Mouse (Mus musculus): ENCODE results near the gene Rasip1. TPM values are rescaled to one million over a fixed set of nuclear protein-coding genes. Genes with fewer than 3 reads are reported as not detected.
A peak's percentile ranks its signal among the peaks of the same experiment; 100 is the strongest.

Gene Rasip1
- total RNA-seq, 2 experiments from 2014 or later: 31.1 to 31.2 TPM

DNA sequence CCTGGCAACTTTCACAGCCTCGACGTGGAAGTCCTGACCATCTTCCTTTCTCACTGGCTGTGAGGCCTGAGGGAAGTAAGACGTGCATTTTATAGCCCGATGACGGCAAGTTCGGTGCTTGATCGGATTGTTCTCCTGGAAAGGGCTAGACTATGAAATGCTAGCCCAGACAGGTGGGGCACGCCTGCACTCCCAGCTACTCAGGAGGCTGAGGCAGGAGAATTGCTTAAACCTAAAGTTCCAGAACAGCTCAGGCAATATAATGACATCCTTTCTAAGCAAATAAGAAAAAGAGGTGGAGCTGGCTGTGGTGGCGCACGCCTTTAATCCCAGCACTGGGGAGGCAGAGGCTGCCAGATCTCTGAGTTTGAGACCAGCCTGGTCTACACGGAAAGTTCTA is 3.8 kb upstream of the Rasip1 start:
- DNase-seq (ENCODE audit: low spot score in 2 of 2): no peak

DNA sequence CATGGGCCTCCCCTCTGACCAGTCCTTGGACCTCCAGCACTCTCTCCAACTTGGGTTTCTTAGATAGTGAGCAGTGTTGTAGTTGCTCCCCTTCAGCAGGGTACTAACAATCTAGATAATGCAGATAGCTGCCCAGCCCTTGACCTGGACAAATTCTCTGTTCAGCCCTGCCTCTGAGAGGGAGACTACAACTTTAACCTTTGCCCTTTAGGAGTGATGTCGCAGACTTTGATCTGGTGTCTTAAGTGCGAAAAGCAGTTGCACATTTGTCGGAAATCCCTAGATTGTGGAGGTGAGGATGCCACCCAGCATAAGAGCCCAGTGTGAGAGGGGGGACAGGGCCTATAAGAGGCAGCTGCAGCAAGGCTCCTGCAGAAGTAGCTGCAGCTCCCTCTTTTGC is 2.6 kb upstream of the Rasip1 start:
- no peak for DNase-seq (ENCODE audit: low spot score in 2 of 2)

DNA sequence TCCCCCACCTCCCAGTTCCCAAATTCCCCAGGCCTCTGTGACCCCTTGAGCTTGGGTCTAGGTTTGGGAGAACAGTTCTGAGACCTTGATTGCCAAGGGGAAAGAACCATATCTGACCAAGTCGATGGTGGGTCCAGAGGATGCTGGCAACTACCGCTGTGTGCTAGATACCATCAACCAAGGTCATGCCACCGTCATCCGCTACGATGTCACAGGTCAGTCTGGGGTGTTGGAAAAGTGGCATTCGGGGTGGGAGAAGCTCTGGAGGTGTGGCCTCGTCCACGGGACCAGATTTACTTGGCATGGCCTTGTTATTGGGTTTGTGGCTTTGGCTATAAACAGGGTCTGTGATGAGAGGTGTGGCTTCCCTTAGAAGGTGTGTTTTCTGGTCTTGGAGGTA is 1.8 kb upstream of the Rasip1 start:
- DNase-seq (ENCODE audit: low spot score in 2 of 2): no peak

DNA sequence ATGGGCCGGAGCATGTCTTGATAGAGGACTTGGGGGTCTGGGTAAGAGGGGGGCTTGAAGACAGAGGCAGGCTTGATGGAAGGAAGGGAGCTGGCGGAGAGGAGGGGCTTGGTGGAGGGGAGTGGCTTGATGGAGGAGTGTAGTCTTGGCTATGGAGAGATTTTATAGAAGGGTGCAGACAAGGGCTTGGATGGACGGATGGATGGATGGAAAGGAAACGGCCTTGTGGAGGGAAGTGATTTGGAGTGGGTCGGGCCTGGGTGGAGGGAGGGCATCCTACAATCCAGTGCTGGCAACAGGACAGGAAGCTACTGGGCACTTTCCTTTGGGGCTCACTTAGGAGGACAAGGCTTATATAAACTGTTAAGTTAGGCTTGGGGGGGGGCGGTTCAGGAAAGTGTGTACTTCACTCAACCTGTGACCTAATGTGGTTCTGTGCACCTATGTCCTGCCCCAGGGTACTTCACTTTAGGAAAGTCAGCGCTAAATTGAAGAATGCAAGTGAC is 664 bp upstream of the Rasip1 start:
- DNase-seq (ENCODE audit: low spot score in 2 of 2): no peak

DNA sequence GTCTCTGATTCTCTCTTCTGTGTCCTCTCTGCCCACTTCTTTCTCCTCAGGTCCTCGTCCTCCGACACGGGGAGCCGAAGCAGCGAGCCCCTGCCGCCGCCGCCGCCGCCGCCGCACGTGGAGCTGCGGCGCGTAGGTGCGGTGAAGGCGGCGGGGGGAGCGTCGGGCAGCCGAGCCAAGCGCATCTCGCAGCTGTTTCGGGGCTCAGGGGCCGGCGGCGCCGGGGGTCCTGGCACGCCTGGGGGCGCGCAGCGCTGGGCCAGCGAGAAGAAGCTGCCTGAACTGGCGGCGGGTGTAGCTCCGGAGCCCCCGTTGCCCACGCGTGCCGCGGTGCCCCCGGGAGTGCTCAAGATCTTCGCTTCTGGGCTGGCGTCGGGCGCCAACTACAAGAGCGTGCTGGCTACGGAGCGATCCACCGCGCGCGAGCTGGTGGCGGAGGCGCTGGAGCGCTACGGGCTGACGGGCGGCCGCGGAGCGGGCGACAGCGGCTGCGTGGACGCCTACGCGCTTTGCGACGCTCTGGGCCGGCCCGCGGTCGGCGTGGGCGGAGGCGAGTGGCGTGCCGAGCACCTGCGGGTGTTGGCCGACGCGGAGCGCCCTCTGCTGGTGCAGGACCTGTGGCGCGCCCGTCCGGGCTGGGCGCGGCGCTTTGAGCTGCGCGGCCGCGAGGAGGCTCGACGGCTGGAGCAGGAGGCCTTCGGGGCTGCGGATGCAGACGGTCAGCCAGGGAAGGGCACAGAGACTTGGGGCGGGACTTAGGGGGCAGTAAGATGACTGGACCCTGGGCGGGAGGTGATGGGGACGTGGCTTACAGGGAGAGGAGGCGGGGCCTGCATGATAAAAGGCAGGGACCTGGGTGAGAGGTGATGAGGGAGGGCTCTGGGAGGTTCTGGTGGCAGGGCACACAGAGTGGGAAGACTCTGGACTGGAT is 1.3 kb downstream of the Rasip1 start:
- DNase-seq (ENCODE audit: low spot score in 2 of 2): peak; percentile 82 to 84

DNA sequence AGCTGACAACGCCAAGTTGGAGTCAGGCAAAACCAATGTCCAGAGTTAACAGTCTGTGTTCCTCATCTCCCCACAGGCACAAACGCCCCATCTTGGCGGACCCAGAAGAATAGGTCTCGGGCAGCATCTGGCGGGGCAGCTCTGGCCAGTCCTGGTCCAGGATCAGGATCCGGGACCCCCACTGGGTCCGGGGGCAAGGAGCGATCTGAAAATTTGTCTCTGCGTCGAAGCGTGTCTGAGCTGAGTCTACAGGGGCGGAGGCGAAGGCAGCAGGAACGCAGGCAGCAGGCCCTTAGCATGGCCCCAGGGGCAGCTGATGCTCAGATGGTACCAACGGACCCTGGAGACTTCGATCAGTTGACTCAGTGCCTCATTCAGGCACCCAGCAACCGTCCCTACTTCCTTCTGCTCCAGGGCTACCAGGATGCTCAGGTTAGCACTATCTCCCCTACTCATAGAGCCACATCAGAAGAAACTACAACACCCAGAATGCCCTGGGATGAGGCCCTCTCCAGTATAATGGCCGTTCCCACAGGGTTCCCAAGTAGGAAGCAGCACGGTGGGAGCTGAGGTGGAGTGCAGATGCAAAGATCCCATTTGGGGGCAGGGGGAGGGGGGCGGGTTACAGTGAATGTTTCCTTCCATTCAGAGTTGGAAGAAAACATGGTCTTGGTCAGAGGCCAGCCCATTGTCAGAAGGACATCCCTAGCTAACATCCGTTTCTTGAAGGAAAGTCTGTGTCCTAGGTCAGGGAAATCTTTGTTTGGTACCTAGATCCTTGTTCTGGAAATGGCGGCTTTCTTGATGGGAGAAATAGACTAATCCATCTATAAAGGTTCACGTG is 3.0 kb downstream of the Rasip1 start:
- no peak for DNase-seq (ENCODE audit: low spot score in 2 of 2)

DNA sequence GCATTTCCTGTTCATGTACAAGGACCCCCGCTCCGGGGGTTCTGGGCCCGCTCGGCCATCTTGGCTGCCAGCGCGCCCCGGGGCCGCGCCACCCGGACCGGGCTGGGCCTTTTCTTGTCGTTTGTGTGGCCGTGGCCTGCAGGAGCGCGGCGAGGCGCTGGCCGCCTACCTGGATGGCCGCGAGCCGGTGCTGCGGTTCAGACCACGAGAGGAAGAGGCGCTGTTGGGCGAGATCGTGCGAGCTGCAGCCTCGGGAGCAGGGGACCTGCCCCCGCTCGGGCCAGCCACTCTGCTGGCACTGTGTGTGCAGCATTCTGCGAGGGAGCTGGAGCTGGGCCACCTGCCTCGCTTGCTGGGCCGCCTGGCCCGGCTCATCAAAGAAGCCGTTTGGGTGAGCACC is 5.2 kb downstream of the Rasip1 start:
- no peak for DNase-seq (ENCODE audit: low spot score in 2 of 2)

DNA sequence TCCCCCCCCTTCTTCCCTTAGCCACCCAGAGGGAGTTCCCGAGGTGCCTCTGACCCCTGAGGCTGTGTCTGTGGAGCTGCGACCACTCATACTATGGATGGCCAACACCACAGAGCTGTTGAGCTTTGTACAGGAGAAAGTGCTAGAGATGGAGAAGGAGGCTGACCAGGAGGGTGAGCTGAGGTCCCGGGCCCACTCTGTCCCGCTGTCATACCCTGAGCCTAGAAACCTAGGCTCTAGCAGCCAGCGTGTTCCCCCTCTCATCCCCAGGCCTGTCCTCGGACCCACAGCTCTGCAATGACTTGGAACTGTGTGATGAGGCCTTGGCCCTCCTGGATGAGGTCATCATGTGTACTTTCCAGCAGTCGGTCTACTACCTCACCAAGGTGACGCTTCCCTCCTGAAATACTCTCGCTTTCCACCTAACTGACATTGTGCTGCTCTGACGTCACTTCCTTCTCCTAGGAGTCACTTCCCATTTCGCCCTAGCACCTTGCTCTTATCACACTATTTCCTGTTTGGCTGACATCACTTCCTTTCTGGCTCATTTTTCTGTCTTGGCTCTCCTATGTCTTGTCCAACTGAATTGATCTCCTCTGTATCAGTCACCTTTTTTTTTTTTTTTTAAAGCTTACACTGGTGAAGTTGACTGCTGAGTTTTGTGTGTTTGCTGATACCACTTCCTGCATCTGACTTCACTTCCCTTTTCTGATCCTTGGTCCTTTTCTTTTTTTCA is 7.8 kb downstream of the Rasip1 start:
- no peak for DNase-seq (ENCODE audit: low spot score in 2 of 2)

DNA sequence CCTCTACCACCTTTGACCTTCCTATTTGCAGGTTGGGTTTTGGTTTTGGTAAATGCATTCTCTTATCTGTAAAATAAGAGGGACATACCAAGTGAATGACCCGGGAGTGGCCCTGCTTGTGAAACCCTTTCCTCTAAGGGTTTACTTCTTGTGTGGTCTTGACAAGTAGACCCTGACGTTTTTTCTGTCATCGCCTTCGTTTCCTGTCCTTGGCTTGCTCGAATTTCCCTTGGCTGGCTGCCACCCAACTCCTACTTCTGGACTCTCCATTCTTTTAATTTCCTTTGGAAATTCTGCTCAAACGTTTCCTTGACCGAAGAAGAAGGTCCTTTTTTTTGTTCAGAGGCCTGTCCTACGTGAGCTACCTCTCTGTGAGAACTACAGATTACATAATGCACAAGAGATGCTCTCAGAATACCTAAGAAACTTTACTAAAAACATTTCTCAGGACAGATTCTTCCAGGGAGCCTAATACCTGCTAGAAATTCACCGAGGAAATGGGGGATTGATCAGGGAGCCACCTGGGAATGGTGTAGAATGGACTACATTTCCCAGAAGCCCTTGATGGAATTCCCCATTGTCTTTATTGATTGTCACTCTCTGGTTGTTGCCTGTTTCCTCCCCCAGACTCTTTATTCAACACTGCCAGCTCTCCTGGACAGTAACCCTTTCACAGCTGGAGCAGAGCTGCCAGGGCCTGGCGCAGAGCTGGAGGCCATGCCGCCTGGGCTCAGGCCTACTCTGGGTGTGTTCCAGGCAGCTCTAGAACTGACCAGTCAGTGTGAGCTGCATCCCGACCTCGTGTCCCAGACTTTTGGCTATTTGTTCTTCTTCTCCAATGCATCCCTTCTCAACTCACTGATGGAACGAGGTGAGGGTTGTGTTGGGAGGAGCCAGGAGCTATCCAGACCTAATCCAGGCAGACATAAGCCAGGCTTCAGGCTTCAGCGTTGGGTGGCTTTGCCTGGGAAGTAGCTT is 8.7 kb downstream of the Rasip1 start:
- DNase-seq (ENCODE audit: low spot score in 2 of 2): no peak

DNA sequence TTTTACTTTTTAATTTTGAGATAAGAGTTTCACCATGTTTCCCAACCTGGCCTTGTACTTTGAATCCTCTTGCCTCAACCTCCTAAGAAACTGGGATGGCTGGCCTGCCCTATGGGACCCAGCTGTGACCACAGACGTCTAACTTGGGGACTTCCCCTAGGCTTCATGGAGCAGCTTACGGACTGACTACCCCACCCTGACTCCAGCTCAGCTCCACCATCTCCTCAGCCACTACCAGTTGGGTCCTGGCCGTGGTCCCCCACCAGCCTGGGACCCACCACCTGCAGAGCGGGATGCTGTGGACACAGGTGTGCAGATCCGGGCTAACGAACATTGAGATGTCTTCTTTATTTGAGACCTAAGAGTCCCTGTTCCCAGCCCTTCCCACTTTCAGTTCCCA is 10.4 kb downstream of the Rasip1 start:
- DNase-seq (ENCODE audit: low spot score in 2 of 2): no peak

DNA sequence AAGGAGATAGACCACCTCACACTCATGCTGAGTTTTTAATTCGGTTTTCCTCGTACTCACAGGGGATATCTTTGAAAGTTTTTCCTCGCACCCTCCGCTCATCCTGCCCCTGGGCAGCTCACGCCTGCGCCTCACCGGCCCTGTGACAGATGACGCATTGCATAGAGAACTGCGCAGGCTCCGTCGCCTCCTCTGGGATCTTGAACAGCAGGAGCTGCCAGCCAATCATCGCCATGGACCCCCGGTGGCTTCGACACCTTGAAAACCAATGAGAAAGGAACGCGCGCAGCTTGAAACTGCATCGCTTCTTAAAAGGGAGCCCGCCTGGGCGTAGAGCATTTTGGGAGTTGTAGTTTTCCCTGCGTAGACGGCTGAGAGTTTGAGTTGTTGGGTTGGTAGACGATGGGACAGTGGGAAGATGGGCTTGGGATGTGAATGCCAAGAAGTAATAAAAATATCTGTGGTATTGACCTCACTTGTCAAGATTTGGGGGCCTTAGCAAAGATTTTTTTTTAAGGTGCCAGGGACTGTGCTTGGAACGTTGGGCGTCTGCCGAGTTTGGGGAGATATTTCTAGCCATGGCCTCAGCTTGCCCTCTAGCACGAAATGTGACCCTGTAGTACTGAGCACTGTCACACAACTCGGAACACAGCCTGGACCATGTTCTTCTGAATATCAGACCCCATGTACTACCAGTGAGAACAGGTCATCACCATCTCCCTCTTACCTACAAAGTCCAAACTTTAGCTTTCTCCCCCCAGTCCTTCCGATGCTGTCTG is 11.5 kb downstream of the Rasip1 start:
- DNase-seq (ENCODE audit: low spot score in 2 of 2): peak; percentile 70 to 78

DNA sequence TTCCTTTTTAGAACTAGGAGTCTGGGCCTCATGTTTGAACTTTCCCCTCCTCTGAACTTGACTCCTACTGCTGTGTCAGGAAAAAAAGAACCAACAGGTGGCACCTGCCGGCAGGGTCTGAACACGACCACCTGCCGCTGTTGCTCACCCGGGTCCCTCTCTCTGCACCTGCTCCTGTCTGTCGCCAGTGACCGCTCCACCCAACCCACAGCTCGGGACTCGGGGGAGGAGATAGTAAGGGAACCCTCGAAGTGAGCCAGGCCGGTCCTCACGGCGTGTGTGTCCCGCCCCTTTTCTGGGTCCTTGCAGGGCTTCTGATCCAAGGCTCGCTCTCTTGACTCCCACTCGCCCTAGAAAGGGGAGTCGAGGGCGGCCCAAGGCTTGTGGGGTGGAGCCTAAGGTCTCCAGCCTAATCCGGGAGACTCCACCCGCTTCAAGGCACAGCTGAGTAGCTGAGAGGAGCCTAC is 12.3 kb downstream of the Rasip1 start, which contains the start of gene Mamstr:
Gene Mamstr, plus strand, starts transcription at position 417 of the 467 bp plus-strand sequence.
- no peak for DNase-seq (ENCODE audit: low spot score in 2 of 2)

DNA sequence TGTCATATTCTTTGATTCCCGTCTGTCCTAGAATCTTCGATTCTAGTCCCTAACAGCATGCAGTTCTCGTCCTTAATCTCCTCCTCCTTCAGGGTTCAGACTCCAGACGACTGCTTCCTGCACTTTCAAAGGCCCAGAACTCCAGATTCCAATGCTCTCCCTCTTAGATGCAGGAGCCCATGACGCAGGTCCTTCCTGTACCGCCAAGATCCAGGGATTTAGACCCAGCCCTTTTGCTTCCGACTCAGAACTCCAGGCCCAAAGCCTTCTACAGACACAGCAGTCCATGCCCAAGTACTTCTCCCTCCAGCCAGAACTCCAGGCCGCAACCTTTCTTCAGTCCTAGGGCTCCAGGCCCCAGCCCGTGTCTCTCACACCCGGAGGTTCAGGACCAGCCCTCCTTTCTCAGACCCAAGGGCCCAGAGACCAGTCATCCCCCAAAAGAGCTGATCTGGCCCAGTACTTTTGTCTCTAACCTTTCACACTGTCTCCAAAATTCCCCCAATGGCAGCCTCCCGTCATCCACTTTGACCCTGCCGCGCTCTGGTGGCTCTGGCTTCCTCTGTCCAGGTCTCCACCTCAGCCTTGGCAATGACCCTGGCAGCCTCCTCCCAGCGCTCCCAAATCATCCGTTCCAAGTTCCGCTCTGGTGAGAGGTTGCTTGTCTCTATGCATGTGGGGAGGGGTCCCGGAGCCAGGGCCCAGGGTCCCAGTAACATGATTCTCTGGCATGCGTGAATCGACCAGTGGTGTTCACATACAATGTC is 13.1 kb downstream of the Rasip1 start:
- DNase-seq (ENCODE audit: low spot score in 2 of 2): no peak

DNA sequence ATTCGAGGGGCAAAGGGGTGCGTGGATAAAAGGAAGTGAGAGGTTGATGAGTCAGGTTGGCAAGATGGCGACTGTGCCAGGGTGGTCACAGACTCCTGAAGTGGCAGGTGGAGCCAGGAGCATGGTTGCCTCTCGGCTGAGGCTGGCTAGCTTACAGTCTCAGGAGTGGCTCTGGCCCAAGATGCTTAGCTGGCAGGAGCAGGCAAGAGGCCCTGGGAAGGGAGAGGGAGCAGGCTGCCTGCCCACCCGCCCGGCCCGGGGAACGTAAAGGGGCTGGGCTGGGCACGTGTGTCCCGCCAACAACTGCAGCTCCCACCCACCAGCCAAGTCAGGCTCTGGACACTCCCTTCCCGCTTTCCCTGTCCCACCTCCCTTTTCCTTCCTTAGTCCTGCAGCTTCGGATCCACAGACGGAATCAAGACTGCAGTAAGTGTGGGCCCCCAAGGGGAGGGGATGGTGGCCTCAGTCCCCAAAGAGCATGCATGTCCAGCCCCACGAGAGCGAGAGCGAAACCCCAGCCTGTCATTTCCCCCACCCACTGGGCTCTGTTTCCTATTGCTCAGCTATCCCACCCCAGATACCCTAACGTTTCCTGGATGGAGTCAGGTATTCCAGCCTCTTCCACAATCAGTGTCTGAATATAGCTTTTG is 14.2 kb downstream of the Rasip1 start:
- no peak for DNase-seq (ENCODE audit: low spot score in 2 of 2)

DNA sequence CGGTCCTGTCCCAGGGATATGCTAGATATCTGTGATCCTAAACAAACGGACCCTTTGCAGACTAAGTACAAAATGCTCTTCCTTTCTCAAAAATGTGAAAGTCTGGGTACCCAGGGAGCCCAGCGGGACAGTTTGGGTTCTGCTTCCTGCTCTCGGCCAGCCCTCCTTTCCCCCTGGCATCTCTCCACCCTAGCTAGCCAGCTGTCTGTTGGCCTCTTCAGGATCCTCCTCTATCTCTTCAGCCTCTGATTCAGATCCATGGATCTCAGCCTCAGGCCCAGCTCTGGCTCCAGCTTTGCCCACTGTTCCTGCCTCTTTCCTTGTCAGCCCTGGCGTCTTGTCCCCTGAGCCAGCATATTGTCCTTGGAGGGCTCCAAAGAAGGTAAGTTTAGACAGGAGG is 14.8 kb downstream of the Rasip1 start:
- no peak for DNase-seq (ENCODE audit: low spot score in 2 of 2)

DNA sequence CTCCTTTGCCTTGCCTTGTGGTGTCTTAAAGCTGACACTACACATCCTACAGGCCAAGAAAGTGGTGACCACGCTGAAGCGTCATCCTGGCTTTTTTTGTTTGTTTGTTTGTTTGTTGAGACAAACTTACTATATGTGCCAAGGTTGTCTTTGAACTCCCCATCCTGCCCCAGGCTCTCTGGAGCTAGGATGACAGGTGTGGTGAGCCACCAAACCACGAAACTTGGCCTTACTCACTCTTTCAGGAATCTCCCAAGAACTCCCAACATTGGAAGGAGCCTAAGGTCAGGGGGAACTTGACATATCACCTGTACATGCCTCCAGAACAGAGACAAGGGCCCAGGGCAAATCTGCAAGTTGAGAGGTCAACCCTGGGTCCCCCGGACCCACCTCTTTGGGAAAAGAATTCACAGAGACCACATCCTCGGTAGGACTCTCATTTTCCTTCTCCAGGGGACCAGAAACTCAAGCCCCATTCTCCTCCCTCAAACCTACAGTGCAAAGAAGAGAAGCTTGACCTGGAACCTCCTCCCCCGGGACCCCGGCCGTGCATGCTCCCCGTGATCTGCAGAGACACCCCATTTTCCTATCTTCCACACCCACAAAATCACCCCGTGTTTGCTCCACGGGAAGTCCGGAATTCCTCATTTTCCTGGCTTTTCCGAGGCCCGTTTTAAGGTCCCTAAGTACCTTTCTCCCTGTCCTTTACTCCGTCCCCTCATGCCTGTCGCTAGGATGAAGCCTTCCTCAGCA is 15.4 kb downstream of the Rasip1 start:
- no peak for DNase-seq (ENCODE audit: low spot score in 2 of 2)
